ENCODE assay signal across 9 mouse cellular contexts in genomic region chr9:41328056-41328455, GRCm38 (mm10).
A peak's percentile ranks its signal among the peaks of the same experiment; 100 is the strongest.
DNase-seq lines count a peak whose midpoint lies in the region; ATAC-seq and TF ChIP-seq lines count a peak whose summit lies in the region.
"Had no signal": no experiment of that assay in that cellular context is flagged by ENCODE, and none has a peak within 500 bp of the region (broad histone marks: within the 10 kb centered on the region; RNA-seq: fewer than 3 reads in every experiment).

No protein-coding gene starts in this region.

- no peak overlapping the region for H3K9ac ChIP-seq in forebrain, embryonic 16.5 days (replicated peaks; ENCODE audit: low read depth, low read length)

- TF ChIP-seq CTCF in gastrocnemius, adult 2 months (IDR thresholded peaks at IDR 0.05): no peak

- intact Hi-C loops in gastrocnemius, adult 2 months (cut with DNase I): no loop called here

- DNase-seq in gastrocnemius, adult 2 months: no peak
- no peak for DNase-seq in gastrocnemius, postnatal 25 days
- peak; percentile 44 for DNase-seq in adipocyte (ENCODE audit: low spot score)
- DNase-seq in B cell, adult 2 months: no peak
- no peak for DNase-seq in gastrocnemius, postnatal 4 days (ENCODE audit: low spot score in 2 of 2)
- DNase-seq in cerebellum, adult 8-10 months: no peak
- DNase-seq: kidney, adult 2 months had no signal

- no peaks in the 10 kb centered on the region for H3K9me3 ChIP-seq in forebrain, embryonic 16.5 days (ENCODE audit: control insufficient read depth, low read length)

- ATAC-seq in forebrain, embryonic 16.5 days: no peak

- peak overlapping the region; percentile 20 for H3K4me2 ChIP-seq in forebrain, embryonic 16.5 days (ENCODE audit: low read length)

- WGBS in forebrain, embryonic 16.5 days: 2% methylated on average over 1 of the region's 1 CpGs
- 30% methylated on average over 1 of the region's 1 CpGs for WGBS in macrophage (ENCODE audit: missing documents)

- no peaks in the 10 kb centered on the region for H3K79me2 ChIP-seq in macrophage (ENCODE audit: inconsistent target)

- peaks cover 25% of the 10 kb centered on the region for H3K4me1 ChIP-seq in forebrain, embryonic 16.5 days (replicated peaks; ENCODE audit: control insufficient read depth, insufficient read depth, low read length)

- peak overlapping the region; percentile 56 for H3K4me3 ChIP-seq in gastrocnemius, adult 2 months
- peak overlapping the region; percentile 6 for H3K4me3 ChIP-seq in forebrain, embryonic 16.5 days (replicated peaks; ENCODE audit: low read length)
- no peak overlapping the region for H3K4me3 ChIP-seq in macrophage (ENCODE audit: inconsistent target)

- peak overlapping the region; percentile 81 for H3K27ac ChIP-seq in gastrocnemius, adult 2 months
- 0 out of 2 replicates have a peak overlapping the region, but pooled peaks have one; percentile 0 for H3K27ac ChIP-seq in forebrain, embryonic 16.5 days (ENCODE audit: low read length)
- H3K27ac ChIP-seq in macrophage: peak overlapping the region; percentile 51

- no peaks in the 10 kb centered on the region for H3K27me3 ChIP-seq in forebrain, embryonic 16.5 days (replicated peaks; ENCODE audit: control insufficient read depth, insufficient read depth, low read length)

- H3K36me3 ChIP-seq in forebrain, embryonic 16.5 days (ENCODE audit: control insufficient read depth, insufficient read depth): no peaks in the 10 kb centered on the region
- no peaks in the 10 kb centered on the region for H3K36me3 ChIP-seq in macrophage (ENCODE audit: inconsistent target)

Comparison
In these comparisons a context has a peak if more than half of its experiments do, and no peak if none do; other contexts are left out.
1. H3K27ac ChIP-seq: peak in every context shown above with its lines; median percentile 81 in gastrocnemius, adult 2 months; 51 in macrophage; 0 in forebrain, embryonic 16.5 days.